ENCODE assay signal across 26 mouse cellular contexts in the genomic region with DNA sequence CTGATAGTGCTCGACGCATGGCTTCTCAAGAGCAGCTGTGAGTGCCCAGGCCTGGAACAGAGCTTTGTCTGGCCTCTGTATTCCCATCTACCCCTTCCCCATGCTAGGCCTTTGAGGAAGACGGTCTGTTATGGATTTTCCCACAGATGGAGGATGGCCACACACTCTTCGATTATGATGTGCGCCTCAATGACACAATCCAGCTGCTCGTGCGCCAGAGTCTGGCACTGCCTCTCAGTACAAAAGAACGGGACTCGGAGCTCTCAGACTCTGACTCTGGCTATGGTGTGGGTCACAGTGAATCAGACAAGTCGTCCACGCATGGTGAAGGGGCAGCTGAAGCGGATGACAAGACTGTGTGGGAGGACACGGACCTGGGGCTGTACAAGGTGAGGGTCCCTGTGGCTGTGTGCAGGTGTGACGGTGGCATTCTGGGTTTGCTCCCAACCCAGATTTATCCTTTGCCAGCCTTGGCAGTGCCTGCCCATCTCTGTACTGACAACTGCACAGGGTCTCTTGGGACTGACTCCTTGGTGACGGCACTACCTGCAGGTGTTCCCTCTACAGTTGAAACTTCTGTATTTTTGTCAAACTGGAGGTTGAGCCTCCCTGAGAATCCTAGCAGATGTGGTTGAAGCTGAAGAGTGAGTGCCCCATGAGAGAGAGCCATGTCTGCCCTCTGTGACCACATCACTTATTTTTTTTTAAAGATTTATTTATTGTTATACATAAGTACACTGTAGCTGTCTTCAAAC. TPM values are rescaled to one million over a fixed set of nuclear protein-coding genes. Genes with fewer than 3 reads are reported as not detected.
DNase-seq lines count a peak whose midpoint lies in the region; ATAC-seq and TF ChIP-seq lines count a peak whose summit lies in the region.
"Had no signal": no experiment of that assay in that cellular context is flagged by ENCODE, and none has a peak within 500 bp of the region (broad histone marks: within the 10 kb centered on the region; RNA-seq: fewer than 3 reads in every experiment).

No protein-coding gene starts in this region.

- no peak for TF ChIP-seq EP300 in liver, postnatal 0 days (IDR thresholded peaks at IDR 0.05; ENCODE audit: low read depth)
- TF ChIP-seq EP300 in lung, postnatal 0 days (IDR thresholded peaks at IDR 0.05), result no peak
- TF ChIP-seq EP300 in stomach, postnatal 0 days (optimal IDR thresholded peaks at IDR 0.05), result no peak

- peaks cover 27% of the 10 kb centered on the region for H3K4me1 ChIP-seq in liver, postnatal 0 days (ENCODE audit: insufficient read depth)
- H3K4me1 ChIP-seq in liver, embryonic 11.5 days (replicated peaks; ENCODE audit: control insufficient read depth, insufficient read depth, low read length), result peaks cover 24% of the 10 kb centered on the region
- no peaks in the 10 kb centered on the region; the same call in 1 of the 2 replicates for H3K4me1 ChIP-seq in bone marrow, adult 2 months (ENCODE audit: control insufficient read depth, insufficient read depth, low read length)
- H3K4me1 ChIP-seq in lung, postnatal 0 days (ENCODE audit: insufficient read depth, low read depth, low read length), result peaks cover 14% of the 10 kb centered on the region
- H3K4me1 ChIP-seq in stomach, postnatal 0 days (replicated peaks; ENCODE audit: control insufficient read depth, insufficient read depth), result peaks cover 5% of the 10 kb centered on the region; the same call in 1 of the 2 replicates
- H3K4me1 ChIP-seq in intestine, embryonic 15.5 days (replicated peaks), result peaks cover 36% of the 10 kb centered on the region

- ATAC-seq in liver, postnatal 0 days, result peak; percentile 39
- no peak for ATAC-seq in liver, embryonic 11.5 days (replicated peaks; ENCODE audit: low FRiP score)
- ATAC-seq in lung, postnatal 0 days, result peak; percentile 37; the same call in 1 of the 2 replicates
- ATAC-seq in stomach, postnatal 0 days (ENCODE audit: low FRiP score, low TSS enrichment), result no peak
- no peak for ATAC-seq in intestine, embryonic 15.5 days
- ATAC-seq: activated CD4-positive, CD25-positive, alpha-beta regulatory T cell, adult 4 months; hindbrain, postnatal 0 days; midbrain, embryonic 15.5 days had no signal

- TF ChIP-seq POLR2A in bone marrow, adult 2 months (IDR thresholded peaks at IDR 0.05; ENCODE audit: borderline replicate concordance, control insufficient read depth, low read depth, low read length), result no peak

- no peak for DNase-seq in liver, postnatal 0 days
- DNase-seq in liver, embryonic 11.5 days (ENCODE audit: low spot score), result no peak
- DNase-seq in lung, postnatal 0 days (ENCODE audit: low spot score), result peak; percentile 46
- DNase-seq in stomach, postnatal 0 days (ENCODE audit: low spot score), result no peak
- no peak for DNase-seq in left cerebral cortex, adult 9 months (ENCODE audit: low spot score in 2 of 2)
- DNase-seq: adrenal gland, postnatal 10 days; cerebellum, adult 11 months; cerebellum, postnatal 10 days; gastrocnemius, postnatal 25 days; kidney, adult 9 months; right cerebral cortex, postnatal 25 days had no signal

- H3K36me3 ChIP-seq in liver, postnatal 0 days (replicated peaks; ENCODE audit: insufficient read depth, low read length), result peaks cover 74% of the 10 kb centered on the region
- H3K36me3 ChIP-seq in liver, embryonic 11.5 days (ENCODE audit: control insufficient read depth, insufficient read depth, low read length), result peaks cover 84% of the 10 kb centered on the region
- H3K36me3 ChIP-seq in lung, postnatal 0 days (ENCODE audit: insufficient read depth, low read length), result no peaks in the 10 kb centered on the region
- H3K36me3 ChIP-seq in stomach, postnatal 0 days (ENCODE audit: control insufficient read depth, insufficient read depth, low read length), result peaks cover 11% of the 10 kb centered on the region
- peaks cover 48% of the 10 kb centered on the region for H3K36me3 ChIP-seq in intestine, embryonic 15.5 days
- H3K36me3 ChIP-seq: midbrain, embryonic 15.5 days had no signal

- H3K4me3 ChIP-seq in liver, postnatal 0 days (ENCODE audit: low read depth, low read length), result no peak overlapping the region
- no peak overlapping the region for H3K4me3 ChIP-seq in liver, embryonic 11.5 days (ENCODE audit: low read depth, low read length)
- no peak overlapping the region for H3K4me3 ChIP-seq in bone marrow, adult 2 months (replicated peaks; ENCODE audit: control insufficient read depth, low read depth, low read length)
- H3K4me3 ChIP-seq in lung, postnatal 0 days (ENCODE audit: low read depth, low read length), result no peak overlapping the region
- no peak overlapping the region for H3K4me3 ChIP-seq in stomach, postnatal 0 days (ENCODE audit: low read depth, low read length)
- H3K4me3 ChIP-seq in intestine, embryonic 15.5 days (replicated peaks), result no peak overlapping the region
- H3K4me3 ChIP-seq: forebrain, embryonic 12.5 days; limb, embryonic 12.5 days; megakaryocyte, embryonic 14.5 days; midbrain, embryonic 15.5 days; myocyte; stomach, embryonic 15.5 days had no signal

- WGBS in liver, postnatal 0 days (ENCODE audit: insufficient replicate concordance), result 87% methylated on average over 15 of the region's 15 CpGs
- WGBS in liver, embryonic 11.5 days, result 91% methylated on average over 15 of the region's 15 CpGs
- WGBS in bone marrow, adult 2 months, result 81% methylated on average over 15 of the region's 15 CpGs
- 70% methylated on average over 15 of the region's 15 CpGs for WGBS in lung, postnatal 0 days
- WGBS in stomach, postnatal 0 days, result 76% methylated on average over 15 of the region's 15 CpGs
- WGBS in intestine, embryonic 15.5 days, result 78% methylated on average over 15 of the region's 15 CpGs

- H3K9me3 ChIP-seq in liver, postnatal 0 days (ENCODE audit: low read length), result no peaks in the 10 kb centered on the region
- no peaks in the 10 kb centered on the region for H3K9me3 ChIP-seq in liver, embryonic 11.5 days (ENCODE audit: control insufficient read depth, low read length)
- no peaks in the 10 kb centered on the region for H3K9me3 ChIP-seq in lung, postnatal 0 days (ENCODE audit: low read length)
- no peaks in the 10 kb centered on the region for H3K9me3 ChIP-seq in stomach, postnatal 0 days (ENCODE audit: control insufficient read depth, low read length)
- H3K9me3 ChIP-seq in intestine, embryonic 15.5 days, result no peaks in the 10 kb centered on the region
- H3K9me3 ChIP-seq: forebrain, embryonic 12.5 days; G1E; limb, embryonic 12.5 days; megakaryocyte, embryonic 14.5 days; midbrain, embryonic 15.5 days; stomach, embryonic 15.5 days had no signal

- H3K27me3 ChIP-seq in liver, postnatal 0 days (ENCODE audit: insufficient read depth, low read length), result no peaks in the 10 kb centered on the region
- no peaks in the 10 kb centered on the region for H3K27me3 ChIP-seq in liver, embryonic 11.5 days (replicated peaks; ENCODE audit: control insufficient read depth, insufficient read depth, low read length)
- H3K27me3 ChIP-seq in lung, postnatal 0 days (replicated peaks; ENCODE audit: insufficient read depth, low read length), result no peaks in the 10 kb centered on the region
- no peaks in the 10 kb centered on the region for H3K27me3 ChIP-seq in stomach, postnatal 0 days (ENCODE audit: control insufficient read depth, insufficient read depth, low read length)
- no peaks in the 10 kb centered on the region for H3K27me3 ChIP-seq in intestine, embryonic 15.5 days (replicated peaks)
- H3K27me3 ChIP-seq: forebrain, embryonic 12.5 days; limb, embryonic 12.5 days; megakaryocyte, embryonic 14.5 days; midbrain, embryonic 15.5 days; stomach, embryonic 15.5 days had no signal

- H3K9ac ChIP-seq in liver, postnatal 0 days (replicated peaks), result no peak overlapping the region
- no peak overlapping the region for H3K9ac ChIP-seq in liver, embryonic 11.5 days (ENCODE audit: low read depth, low read length)
- H3K9ac ChIP-seq in lung, postnatal 0 days (replicated peaks; ENCODE audit: low read depth), result no peak overlapping the region
- H3K9ac ChIP-seq in stomach, postnatal 0 days (ENCODE audit: low read length), result no peak overlapping the region
- H3K9ac ChIP-seq in intestine, embryonic 15.5 days, result no peak overlapping the region
- H3K9ac ChIP-seq: forebrain, embryonic 12.5 days; limb, embryonic 12.5 days; liver, embryonic 14.5 days; midbrain, embryonic 15.5 days; stomach, embryonic 15.5 days had no signal

- TF ChIP-seq CTCF in liver, postnatal 0 days (IDR thresholded peaks at IDR 0.05; ENCODE audit: low read depth), result no peak
- TF ChIP-seq CTCF in bone marrow, adult 2 months (IDR thresholded peaks at IDR 0.05; ENCODE audit: control insufficient read depth, insufficient read depth, low read length), result no peak
- TF ChIP-seq CTCF in lung, postnatal 0 days (IDR thresholded peaks at IDR 0.05), result no peak
- no peak for TF ChIP-seq CTCF in stomach, postnatal 0 days (IDR thresholded peaks at IDR 0.05; ENCODE audit: low read depth)

- no peak overlapping the region for H3K4me2 ChIP-seq in liver, postnatal 0 days (ENCODE audit: low read depth, low read length)
- H3K4me2 ChIP-seq in liver, embryonic 11.5 days, result no peak overlapping the region
- no peak overlapping the region for H3K4me2 ChIP-seq in lung, postnatal 0 days (replicated peaks; ENCODE audit: low read depth, low read length)
- H3K4me2 ChIP-seq in stomach, postnatal 0 days (replicated peaks; ENCODE audit: low read depth), result no peak overlapping the region
- no peak overlapping the region for H3K4me2 ChIP-seq in intestine, embryonic 15.5 days (replicated peaks)
- H3K4me2 ChIP-seq: forebrain, embryonic 12.5 days; midbrain, embryonic 15.5 days; stomach, embryonic 15.5 days had no signal

- peak overlapping the region; percentile 50 for H3K27ac ChIP-seq in liver, postnatal 0 days (ENCODE audit: low read depth)
- H3K27ac ChIP-seq in liver, embryonic 11.5 days (ENCODE audit: low read depth, low read length), result no peak overlapping the region
- H3K27ac ChIP-seq in bone marrow, adult 2 months (ENCODE audit: control insufficient read depth, insufficient read depth, low read depth, low read length, poor library complexity), result peak overlapping the region; percentile 77
- H3K27ac ChIP-seq in lung, postnatal 0 days (ENCODE audit: low read length), result no peak overlapping the region
- 0 out of 2 replicates have a peak overlapping the region, but pooled peaks have one; percentile 69 for H3K27ac ChIP-seq in stomach, postnatal 0 days (replicated peaks)
- H3K27ac ChIP-seq in intestine, embryonic 15.5 days, result no peak overlapping the region
- H3K27ac ChIP-seq: forebrain, embryonic 12.5 days; hindbrain, postnatal 0 days; liver, embryonic 14.5 days; midbrain, embryonic 15.5 days had no signal

RNA-seq across cellular contexts. Expression of gene Uhrf1, which starts 6.2 kb away (rescaled TPM):
- polyA plus RNA-seq in liver, postnatal 0 days (2015; fragmentation: Nextera tagmentation; extraction: Ambion mirVana), result 37.8 and 43.5 TPM in 2 replicates
- 172 and 182 TPM in 2 replicates for polyA plus RNA-seq in liver, embryonic 11.5 days (2014; fragmentation: Nextera tagmentation; extraction: Ambion mirVana)
- 77.5 and 109 TPM in 2 replicates for polyA plus RNA-seq in bone marrow, adult 2 months (2011; ENCODE audit: insufficient read depth, insufficient read length, low replicate concordance, missing spikeins)
- polyA plus RNA-seq in lung, postnatal 0 days (2015; fragmentation: Nextera tagmentation; extraction: Ambion mirVana), result 7.0 and 8.4 TPM in 2 replicates
- 18.4 and 19.5 TPM in 2 replicates for polyA plus RNA-seq in stomach, postnatal 0 days (2015; fragmentation: Nextera tagmentation; extraction: Ambion mirVana)
- 124 and 125 TPM in 2 replicates for polyA plus RNA-seq in intestine, embryonic 15.5 days (2015; fragmentation: Nextera tagmentation; extraction: Ambion mirVana)

RNA-seq across cellular contexts. Expression of gene Arrdc5, which starts 9.3 kb away (rescaled TPM):
- not detected in 2 replicates for polyA plus RNA-seq in liver, postnatal 0 days (2015; fragmentation: Nextera tagmentation; extraction: Ambion mirVana)
- polyA plus RNA-seq in liver, embryonic 11.5 days (2014; fragmentation: Nextera tagmentation; extraction: Ambion mirVana), result not detected in 2 replicates
- polyA plus RNA-seq in bone marrow, adult 2 months (2011; ENCODE audit: insufficient read depth, insufficient read length, low replicate concordance, missing spikeins), result not detected in 2 replicates
- not detected in 2 replicates for polyA plus RNA-seq in lung, postnatal 0 days (2015; fragmentation: Nextera tagmentation; extraction: Ambion mirVana)
- not detected in 2 replicates for polyA plus RNA-seq in stomach, postnatal 0 days (2015; fragmentation: Nextera tagmentation; extraction: Ambion mirVana)
- not detected in 2 replicates for polyA plus RNA-seq in intestine, embryonic 15.5 days (2015; fragmentation: Nextera tagmentation; extraction: Ambion mirVana)
- polyA plus RNA-seq: activated CD4-positive, CD25-positive, alpha-beta regulatory T cell, adult 4 months; forebrain, embryonic 12.5 days; G1E; hindbrain, postnatal 0 days; large intestine, adult 2 months; limb, embryonic 12.5 days; liver, embryonic 14.5 days; midbrain, embryonic 15.5 days; myocyte; neural tube, embryonic 14.5 days; stomach, embryonic 15.5 days; urinary bladder, adult 2 months had no signal

RNA-seq across cellular contexts. Expression of gene Kdm4b, which starts 16.5 kb away (rescaled TPM):
- polyA plus RNA-seq in liver, postnatal 0 days (2015; fragmentation: Nextera tagmentation; extraction: Ambion mirVana), result 5.0 and 5.8 TPM in 2 replicates
- 21.7 and 24.3 TPM in 2 replicates for polyA plus RNA-seq in liver, embryonic 11.5 days (2014; fragmentation: Nextera tagmentation; extraction: Ambion mirVana)
- 15.7 and 74.9 TPM in 2 replicates for polyA plus RNA-seq in bone marrow, adult 2 months (2011; ENCODE audit: insufficient read depth, insufficient read length, low replicate concordance, missing spikeins)
- 19.7 and 22.4 TPM in 2 replicates for polyA plus RNA-seq in lung, postnatal 0 days (2015; fragmentation: Nextera tagmentation; extraction: Ambion mirVana)
- 13.5 and 15.0 TPM in 2 replicates for polyA plus RNA-seq in stomach, postnatal 0 days (2015; fragmentation: Nextera tagmentation; extraction: Ambion mirVana)
- 25.1 and 27.5 TPM in 2 replicates for polyA plus RNA-seq in intestine, embryonic 15.5 days (2015; fragmentation: Nextera tagmentation; extraction: Ambion mirVana)

RNA-seq across cellular contexts. Expression of gene Plin3, which starts 16.7 kb away (rescaled TPM):
- polyA plus RNA-seq in liver, postnatal 0 days (2015; fragmentation: Nextera tagmentation; extraction: Ambion mirVana), result 25.8 and 26.8 TPM in 2 replicates
- 48.4 and 53.7 TPM in 2 replicates for polyA plus RNA-seq in liver, embryonic 11.5 days (2014; fragmentation: Nextera tagmentation; extraction: Ambion mirVana)
- polyA plus RNA-seq in bone marrow, adult 2 months (2011; ENCODE audit: insufficient read depth, insufficient read length, low replicate concordance, missing spikeins), result 10.9 and 29.6 TPM in 2 replicates
- polyA plus RNA-seq in lung, postnatal 0 days (2015; fragmentation: Nextera tagmentation; extraction: Ambion mirVana), result 95.3 and 99.3 TPM in 2 replicates
- polyA plus RNA-seq in stomach, postnatal 0 days (2015; fragmentation: Nextera tagmentation; extraction: Ambion mirVana), result 65.3 and 67.3 TPM in 2 replicates
- 153 and 195 TPM in 2 replicates for polyA plus RNA-seq in intestine, embryonic 15.5 days (2015; fragmentation: Nextera tagmentation; extraction: Ambion mirVana)

RNA-seq across cellular contexts. Expression of gene Ticam1, which starts 32.8 kb away (rescaled TPM):
- 2.6 and 3.1 TPM in 2 replicates for polyA plus RNA-seq in liver, postnatal 0 days (2015; fragmentation: Nextera tagmentation; extraction: Ambion mirVana)
- polyA plus RNA-seq in liver, embryonic 11.5 days (2014; fragmentation: Nextera tagmentation; extraction: Ambion mirVana), result 5.8 and 6.2 TPM in 2 replicates
- 2.4 and 5.9 TPM in 2 replicates for polyA plus RNA-seq in bone marrow, adult 2 months (2011; ENCODE audit: insufficient read depth, insufficient read length, low replicate concordance, missing spikeins)
- polyA plus RNA-seq in lung, postnatal 0 days (2015; fragmentation: Nextera tagmentation; extraction: Ambion mirVana), result 3.5 and 4.1 TPM in 2 replicates
- 4.6 and 6.4 TPM in 2 replicates for polyA plus RNA-seq in stomach, postnatal 0 days (2015; fragmentation: Nextera tagmentation; extraction: Ambion mirVana)
- 11.3 and 13.3 TPM in 2 replicates for polyA plus RNA-seq in intestine, embryonic 15.5 days (2015; fragmentation: Nextera tagmentation; extraction: Ambion mirVana)

Comparison
In these comparisons a context has a peak if more than half of its experiments do, and no peak if none do; other contexts are left out.
1. ATAC-seq: peak in liver, postnatal 0 days (single experiment) and lung, postnatal 0 days (single experiment); none in liver, embryonic 11.5 days (single experiment), stomach, postnatal 0 days (single experiment) and intestine, embryonic 15.5 days (single experiment).
2. H3K27ac ChIP-seq: peak in liver, postnatal 0 days (single experiment), bone marrow, adult 2 months (single experiment) and stomach, postnatal 0 days (single experiment); none in liver, embryonic 11.5 days (single experiment), lung, postnatal 0 days (single experiment) and intestine, embryonic 15.5 days (single experiment).